Mouse (Mus musculus) midbrain, embryonic 11.5 days (tissue): ENCODE data around the gene Sv2a. TPM values are rescaled to one million over a fixed set of nuclear protein-coding genes. Genes with fewer than 3 reads are reported as not detected.
"Not testable (repeated sequence)": the region's sequence is repeated elsewhere in the genome, so short reads cannot be mapped to it uniquely, and the experiment has no call there.

Experiments used
- ATAC-seq: fragments of 200-750 bp; cut with Nextera tagmentation; 2 replicates; pipeline ENCODE4 v1.8.0; 2017; ENCODE audit warnings: moderate TSS enrichment, moderate library complexity; ENCODE audit not compliant: low FRiP score
- DNase-seq: peaks from one replicate; pipeline ENCODE4 v3.0.0; 2015; ENCODE audit warnings: low spot score; ENCODE audit errors: missing footprints
- H3K27ac ChIP-seq: fragments of 300-500 bp; sonication (generic); 2 replicates; pipeline ENCODE4 v1.5.1; 2014; ENCODE audit warnings: low read depth, low read length
- H3K27me3 ChIP-seq: fragments of 300-500 bp; sonication (generic); 2 replicates; pipeline ENCODE4 v1.6.1; 2014; ENCODE audit warnings: mild to moderate bottlenecking, low read length, moderate library complexity, mixed read lengths; ENCODE audit not compliant: control insufficient read depth, insufficient read depth
- H3K36me3 ChIP-seq: fragments of 300-500 bp; sonication (generic); 2 replicates; pipeline ENCODE4 v1.6.1; 2014; ENCODE audit warnings: mild to moderate bottlenecking, low read length, moderate library complexity, mixed read lengths; ENCODE audit not compliant: control insufficient read depth, insufficient read depth
- H3K4me1 ChIP-seq: fragments of 300-500 bp; sonication (generic); 2 replicates; pipeline ENCODE4 v1.6.1; 2014; ENCODE audit warnings: low read length; ENCODE audit not compliant: control insufficient read depth, insufficient read depth
- H3K4me2 ChIP-seq: fragments of 300-500 bp; sonication (generic); 2 replicates; pipeline ENCODE4 v1.6.1; 2014; ENCODE audit warnings: mild to moderate bottlenecking, moderate library complexity
- H3K4me3 ChIP-seq: fragments of 300-500 bp; sonication (generic); 2 replicates; pipeline ENCODE4 v1.5.1; 2014; ENCODE audit warnings: low read depth, low read length
- H3K9ac ChIP-seq: fragments of 300-500 bp; sonication (generic); 2 replicates; pipeline ENCODE4 v1.6.1; 2014; ENCODE audit warnings: low read length
- H3K9me3 ChIP-seq: fragments of 300-500 bp; sonication (generic); 2 replicates; pipeline ENCODE4 v1.6.1; 2016; ENCODE audit warnings: low read length; ENCODE audit not compliant: control insufficient read depth
- WGBS: fragments of 180-500 bp; shearing (Covaris S2); extraction: QIAGEN DNeasy Blood & Tissue Kit; methylation state at CpG from one replicate; pipeline ENCODE4 v1.1.7; 2014; 5-methylcytosine and 5-hydroxymethylcytosine counted together
- polyA plus RNA-seq: library from polyadenylated mRNA; unstranded; fragments of >200 nt; fragmentation: Nextera tagmentation; extraction: Ambion mirVana; gene quantifications from 2 replicates; pipeline ENCODE4 v1.2.1, GENCODE M21; 2014

Gene Sv2a
- polyA plus RNA-seq, 1 experiment from 2014 or later: 9.4 TPM

GRCm38 (mm10) chr3:96236834-96237334, 55.9 kb downstream of the Sv2a start:
- no peaks in the 10 kb centered on the region for H3K27me3 ChIP-seq
- H3K27ac ChIP-seq: peak overlapping the region; percentile 83; the same call in 1 of the 2 replicates
- H3K9ac ChIP-seq: peak overlapping the region; percentile 91; the same call in 1 of the 2 replicates
- H3K4me2 ChIP-seq: peak overlapping the region; percentile 70
- peak overlapping the region; percentile 49 for H3K4me3 ChIP-seq
- no peaks in the 10 kb centered on the region for H3K9me3 ChIP-seq
- DNase-seq (peak; percentile 86), ATAC-seq (no peak)
- 81% methylated on average over 4 of the region's 4 CpGs for WGBS
- H3K4me1 ChIP-seq: peaks cover 12% of the 10 kb centered on the region
- no peaks in the 10 kb centered on the region for H3K36me3 ChIP-seq

GRCm38 (mm10) chr3:96237335-96237903, 56.5 kb downstream of the Sv2a start:
- Histone ChIP-seq H3K4me2 (peak overlapping the region; percentile 70), H3K9me3 (no peaks in the 10 kb centered on the region), H3K27ac (peak overlapping the region; percentile 83), H3K4me1 (peaks cover 12% of the 10 kb centered on the region), H3K27me3 (no peaks in the 10 kb centered on the region), H3K36me3 (no peaks in the 10 kb centered on the region), H3K4me3 (peak overlapping the region; percentile 49), H3K9ac (peak overlapping the region; percentile 91)
- DNase-seq (peak; percentile 92), ATAC-seq (no peak)
- 27% methylated on average over 7 of the region's 7 CpGs for WGBS

GRCm38 (mm10) chr3:96237904-96238511, 57.1 kb downstream of the Sv2a start:
- 1% methylated on average over 12 of the region's 12 CpGs for WGBS
- H3K4me3 ChIP-seq: peak overlapping the region; percentile 49
- no peaks in the 10 kb centered on the region for H3K36me3 ChIP-seq
- no peaks in the 10 kb centered on the region for H3K27me3 ChIP-seq
- peak overlapping the region; percentile 70 for H3K4me2 ChIP-seq
- H3K27ac ChIP-seq: peak overlapping the region; percentile 83
- ATAC-seq (no peak), DNase-seq (peak; percentile 91)
- peaks cover 12% of the 10 kb centered on the region for H3K4me1 ChIP-seq
- H3K9me3 ChIP-seq: no peaks in the 10 kb centered on the region
- peak overlapping the region; percentile 91 for H3K9ac ChIP-seq

- 0% methylated on average over 20 of the region's 68 CpGs for WGBS
- H3K27ac ChIP-seq: peak within 1 kb of the TSS; percentile 83
- not testable (repeated sequence) for DNase-seq, H3K9me3 ChIP-seq, H3K36me3 ChIP-seq, H3K27me3 ChIP-seq
- peak within 1 kb of the TSS; percentile 91 for H3K9ac ChIP-seq
- peaks cover 12% of the 10 kb centered on the region for H3K4me1 ChIP-seq
- H3K4me2 ChIP-seq: peak within 1 kb of the TSS; percentile 70
- H3K4me3 ChIP-seq: peak within 1 kb of the TSS; percentile 49
- peak; percentile 92 for ATAC-seq
Observed at GRCm38 (mm10) chr3:96238954-96239793, 58.2 kb downstream of the Sv2a start, which contains the start of gene Hist2h3c2. Hist2h3c2 (minus strand) TSS chr3:96239127.

- H3K4me2 ChIP-seq: peak within 1 kb of the TSS; percentile 10; the same call in 1 of the 2 replicates
- ATAC-seq (peak; percentile 83), DNase-seq (peak; percentile 88)
- WGBS: 5% methylated on average over 26 of the region's 85 CpGs
- H3K9me3 ChIP-seq, H3K27me3 ChIP-seq, H3K36me3 ChIP-seq: not testable (repeated sequence)
- peaks cover 20% of the 10 kb centered on the region for H3K4me1 ChIP-seq
- H3K4me3 ChIP-seq: peak within 1 kb of the TSS; percentile 28
- peak within 1 kb of the TSS; percentile 59 for H3K27ac ChIP-seq
- H3K9ac ChIP-seq: peak within 1 kb of the TSS; percentile 58
Observed at GRCm38 (mm10) chr3:96239949-96240798, 59.2 kb downstream of the Sv2a start, which contains the start of gene Hist2h2aa2. Hist2h2aa2 (minus strand) TSS chr3:96240276.

- Histone ChIP-seq H3K4me2 (peak overlapping the region; percentile 10; the same call in 1 of the 2 replicates), H3K9ac (peak overlapping the region; percentile 58), H3K36me3 (no peaks in the 10 kb centered on the region), H3K9me3 (no peaks in the 10 kb centered on the region), H3K27me3 (no peaks in the 10 kb centered on the region), H3K4me3 (no peak overlapping the region), H3K27ac (peak overlapping the region; percentile 32), H3K4me1 (peaks cover 20% of the 10 kb centered on the region)
- no peak for ATAC-seq
- 78% methylated on average over 9 of the region's 9 CpGs for WGBS
- DNase-seq: no peak
Observed at GRCm38 (mm10) chr3:96240799-96241197, 59.8 kb downstream of the Sv2a start.

GRCm38 (mm10) chr3:96243921-96244572, 63.1 kb downstream of the Sv2a start:
- WGBS: 82% methylated on average over 7 of the region's 7 CpGs
- Histone ChIP-seq H3K4me1 (peaks cover 19% of the 10 kb centered on the region), H3K27ac (peak overlapping the region; percentile 94), H3K9ac (peak overlapping the region; percentile 80; the same call in 1 of the 2 replicates), H3K36me3 (no peaks in the 10 kb centered on the region), H3K4me3 (0 out of 2 replicates have a peak overlapping the region, but pooled peaks have one; percentile 7), H3K4me2 (peak overlapping the region; percentile 60; the same call in 1 of the 2 replicates), H3K9me3 (no peaks in the 10 kb centered on the region), H3K27me3 (no peaks in the 10 kb centered on the region)
- DNase-seq (no peak), ATAC-seq (no peak)
